Mouse (Mus musculus) megakaryocyte, embryonic 14.5 days (primary cell): ENCODE measurements around the gene Tubgcp2.

Experiments
- FLI1 ChIP-seq: IDR thresholded peaks from 2 replicates; pipeline ENCODE4 v1.6.1; 2012; ENCODE audit warnings: low read length, inconsistent platforms, mixed read lengths
- GATA1 ChIP-seq: IDR thresholded peaks from 3 replicates; pipeline ENCODE4 v1.6.1; 2012; ENCODE audit warnings: mixed read lengths, low read length, inconsistent platforms, borderline replicate concordance

GRCm38 (mm10) chr7:140045546-140045945, 9.1 kb upstream of the Tubgcp2 start:
- TF ChIP-seq GATA1 (no peak), FLI1 (no peak)
